Mouse (Mus musculus): ENCODE measurements around the gene Iqgap1.

Gene Iqgap1

GRCm38 (mm10) chr7:80796258-80796657, 29.5 kb downstream of the Iqgap1 start:
- POLR2A ChIA-PET: interaction anchor here in 2 of 4 experiments (0.8 to 6.0 kb wide), 6 partner anchors 13 to 61 kb away, joined by 4 to 51 read pairs (median 6); no protein-coding TSS in a partner anchor
- CTCF ChIA-PET: interaction anchor here in 1 of 4 experiments (0.5 kb wide), 1 partner anchor 508 kb away, joined by 5 read pairs; no protein-coding TSS in a partner anchor

GRCm38 (mm10) chr7:80789534-80789933, 36.2 kb downstream of the Iqgap1 start:
- ChIA-PET CTCF (interaction anchor here in 1 of 4 experiments (0.7 kb wide), 1 partner anchor 235 kb away, joined by 4 read pairs; no protein-coding TSS in a partner anchor), POLR2A (interaction anchor here in 2 of 4 experiments (1.2 to 4.1 kb wide), 5 partner anchors 9 to 56 kb away, joined by 4 to 28 read pairs (median 8); no protein-coding TSS in a partner anchor)

GRCm38 (mm10) chr7:80789061-80789460, 36.7 kb downstream of the Iqgap1 start:
- ChIA-PET CTCF (interaction anchor here in 1 of 4 experiments (0.7 kb wide), 1 partner anchor 235 kb away, joined by 4 read pairs; no protein-coding TSS in a partner anchor), POLR2A (interaction anchor here in 3 of 4 experiments (0.8 to 2.6 kb wide), 6 partner anchors 11 to 56 kb away, joined by 3 to 10 read pairs (median 6); no protein-coding TSS in a partner anchor)

- POLR2A ChIA-PET: interaction anchor here in 3 of 4 experiments (0.6 to 3.2 kb wide), 9 partner anchors 10 to 57 kb away, joined by 3 to 11 read pairs (median 4); no protein-coding TSS in a partner anchor
- CTCF ChIA-PET: interaction anchor here in 1 of 4 experiments (0.6 kb wide), 1 partner anchor 1204 kb away, joined by 3 read pairs; no protein-coding TSS in a partner anchor
Measured at GRCm38 (mm10) chr7:80788002-80788401, 37.8 kb downstream of the Iqgap1 start.

- CTCF ChIA-PET: interaction anchor here in 2 of 4 experiments (0.6 to 1.2 kb wide), 4 partner anchors 13 to 412 kb away, joined by 3 to 5 read pairs (median 3); no protein-coding TSS in a partner anchor
- POLR2A ChIA-PET: interaction anchor here in 3 of 4 experiments (0.6 to 3.2 kb wide), 12 partner anchors 9 to 401 kb away, joined by 3 to 11 read pairs (median 4); no protein-coding TSS in a partner anchor
Measured at GRCm38 (mm10) chr7:80786746-80787145, 39.0 kb downstream of the Iqgap1 start.

GRCm38 (mm10) chr7:80783841-80784240, 41.9 kb downstream of the Iqgap1 start:
- CTCF ChIA-PET: interaction anchor here in 3 of 4 experiments (0.6 to 0.7 kb wide), 3 partner anchors 38 to 73 kb away, joined by 3 to 4 read pairs (median 3); no protein-coding TSS in a partner anchor
- POLR2A ChIA-PET: interaction anchor here in 3 of 4 experiments (0.7 to 14.0 kb wide), 20 partner anchors 8 to 654 kb away, joined by 3 to 177 read pairs (median 9); partner anchors contain the start of genes Iqgap1 (in 1 of the 3) and Zfp592 (in 1 of the 3)

- ChIA-PET POLR2A (interaction anchor here (0.6 to 14.0 kb wide), 51 partner anchors 8 to 594 kb away, joined by 3 to 177 read pairs (median 4); partner anchors contain the start of genes Crtc3 (in 1 of the 4), Iqgap1 (in 1 of the 4) and Zfp592 (in 1 of the 4)), CTCF (interaction anchor here in 3 of 4 experiments (0.6 to 1.6 kb wide), 4 partner anchors 41 to 80 kb away, joined by 3 to 4 read pairs (median 4); no protein-coding TSS in a partner anchor)
Measured at GRCm38 (mm10) chr7:80782155-80783109, 43.3 kb downstream of the Iqgap1 start.

GRCm38 (mm10) chr7:80781444-80782120, 44.2 kb downstream of the Iqgap1 start:
- POLR2A ChIA-PET: interaction anchor here (0.5 to 14.0 kb wide), 53 partner anchors 8 to 1456 kb away, joined by 3 to 177 read pairs (median 5); partner anchors contain the start of genes Crtc3 (in 1 of the 4) and Iqgap1 (in 1 of the 4)
- CTCF ChIA-PET: interaction anchor here in 3 of 4 experiments (0.6 to 1.6 kb wide), 5 partner anchors 33 to 1358 kb away, joined by 3 to 4 read pairs (median 4); no protein-coding TSS in a partner anchor

GRCm38 (mm10) chr7:80778958-80779669, 46.7 kb downstream of the Iqgap1 start:
- CTCF ChIA-PET: interaction anchor here (0.5 to 2.2 kb wide), 8 partner anchors 11 to 597 kb away, joined by 3 to 9 read pairs (median 3); no protein-coding TSS in a partner anchor
- POLR2A ChIA-PET: interaction anchor here (0.6 to 14.0 kb wide), 59 partner anchors 9 to 765 kb away, joined by 3 to 177 read pairs (median 5); partner anchors contain the start of genes Iqgap1 (in 2 of the 4), Blm (in 1 of the 4) and Zfp592 (in 1 of the 4)

- POLR2A ChIA-PET: interaction anchor here in 3 of 4 experiments (0.6 to 14.0 kb wide), 36 partner anchors 9 to 765 kb away, joined by 3 to 177 read pairs (median 5); partner anchors contain the start of genes Blm (in 1 of the 3) and Iqgap1 (in 1 of the 3)
Measured at GRCm38 (mm10) chr7:80778376-80778775, 47.4 kb downstream of the Iqgap1 start.

GRCm38 (mm10) chr7:80777151-80777550, 48.6 kb downstream of the Iqgap1 start:
- POLR2A ChIA-PET: interaction anchor here in 2 of 4 experiments (0.6 to 14.0 kb wide), 11 partner anchors 10 to 170 kb away, joined by 3 to 177 read pairs (median 51); partner anchors contain the start of gene Sec11a (in 1 of the 2)
- CTCF ChIA-PET: interaction anchor here in 2 of 4 experiments (0.5 to 1.3 kb wide), 3 partner anchors 26 to 343 kb away, joined by 3 to 6 read pairs (median 3); no protein-coding TSS in a partner anchor

More at GRCm38 (mm10) chr7:80778376-80778775, 47.4 kb downstream of the Iqgap1 start:
- CTCF ChIA-PET: interaction anchor here in 3 of 4 experiments (0.5 to 2.2 kb wide), 7 partner anchors 25 to 638 kb away, joined by 3 to 9 read pairs (median 3); no protein-coding TSS in a partner anchor

GRCm38 (mm10) chr7:80776090-80776489, 49.7 kb downstream of the Iqgap1 start:
- ChIA-PET POLR2A (interaction anchor here in 2 of 4 experiments (0.7 to 14.0 kb wide), 16 partner anchors 9 to 241 kb away, joined by 3 to 177 read pairs (median 4); partner anchors contain the start of genes Blm (in 1 of the 2) and Iqgap1 (in 1 of the 2)), CTCF (no interaction called here)

GRCm38 (mm10) chr7:80775448-80775904, 50.3 kb downstream of the Iqgap1 start:
- CTCF ChIA-PET: interaction anchor here in 1 of 4 experiments (0.7 kb wide), 1 partner anchor 54 kb away, joined by 3 read pairs; no protein-coding TSS in a partner anchor
- POLR2A ChIA-PET: interaction anchor here in 3 of 4 experiments (0.7 to 14.0 kb wide), 20 partner anchors 8 to 433 kb away, joined by 3 to 177 read pairs (median 5); partner anchors contain the start of genes Blm (in 1 of the 3) and Iqgap1 (in 1 of the 3)

- ChIA-PET CTCF (interaction anchor here in 1 of 4 experiments (0.7 kb wide), 2 partner anchors 53 to 680 kb away, joined by 3 to 9 read pairs; partner anchors contain the start of gene Cpeb1), POLR2A (interaction anchor here in 3 of 4 experiments (0.6 to 14.0 kb wide), 25 partner anchors 8 to 1469 kb away, joined by 3 to 177 read pairs (median 4); partner anchors contain the start of genes Blm (in 1 of the 3), Iqgap1 (in 1 of the 3) and Zfp710 (in 1 of the 3))
Measured at GRCm38 (mm10) chr7:80774615-80775447, 50.9 kb downstream of the Iqgap1 start.
